Mouse (Mus musculus) hindbrain, embryonic 16.5 days (tissue): ENCODE results near the gene Faiml. TPM values are rescaled to one million over a fixed set of nuclear protein-coding genes. Genes with fewer than 3 reads are reported as not detected.
A peak's percentile ranks its signal among the peaks of the same experiment; 100 is the strongest.

Experiments
- ATAC-seq: fragments of 200-750 bp; cut with Nextera tagmentation; 2 replicates; pipeline ENCODE4 v1.8.0; 2017; ENCODE audit warnings: moderate TSS enrichment, moderate library complexity
- H3K27ac ChIP-seq: fragments of 300-500 bp; sonication (generic); 2 replicates; pipeline ENCODE4 v1.5.1; 2014; ENCODE audit warnings: low read depth, mild to moderate bottlenecking, control low read depth, low read length, moderate library complexity
- H3K27me3 ChIP-seq: fragments of 300-500 bp; sonication (generic); replicated peaks from 2 replicates; pipeline ENCODE4 v1.6.1; 2014; ENCODE audit warnings: low read length; ENCODE audit not compliant: control insufficient read depth, insufficient read depth
- H3K36me3 ChIP-seq: fragments of 300-500 bp; sonication (generic); 2 replicates; pipeline ENCODE4 v1.6.1; 2014; ENCODE audit warnings: mild to moderate bottlenecking, low read length, moderate library complexity, mixed read lengths; ENCODE audit not compliant: control insufficient read depth, insufficient read depth
- H3K4me1 ChIP-seq: fragments of 300-500 bp; sonication (generic); 2 replicates; pipeline ENCODE4 v1.6.1; 2014; ENCODE audit warnings: low read depth, low read length; ENCODE audit not compliant: control insufficient read depth, insufficient read depth
- H3K4me2 ChIP-seq: fragments of 300-500 bp; sonication (generic); 2 replicates; pipeline ENCODE4 v1.6.1; 2014; ENCODE audit warnings: mild to moderate bottlenecking, low read length, control low read depth, moderate library complexity
- H3K4me3 ChIP-seq: fragments of 300-500 bp; sonication (generic); 2 replicates; pipeline ENCODE4 v1.5.1; 2014; ENCODE audit warnings: mild to moderate bottlenecking, low read length, control low read depth, moderate library complexity
- H3K9ac ChIP-seq: fragments of 300-500 bp; sonication (generic); 2 replicates; pipeline ENCODE4 v1.6.1; 2014; ENCODE audit warnings: low read depth, mild to moderate bottlenecking, control low read depth, low read length, moderate library complexity
- H3K9me3 ChIP-seq: fragments of 300-500 bp; sonication (generic); 2 replicates; pipeline ENCODE4 v1.6.1; 2014; ENCODE audit warnings: mild to moderate bottlenecking, low read length, moderate library complexity; ENCODE audit not compliant: control insufficient read depth
- WGBS: fragments of 180-500 bp; shearing (Covaris S2); extraction: QIAGEN DNeasy Blood & Tissue Kit; methylation state at CpG from one replicate; pipeline ENCODE4 v1.1.7; 2014; 5-methylcytosine and 5-hydroxymethylcytosine counted together
- polyA plus RNA-seq: library from polyadenylated mRNA; unstranded; fragments of >200 nt; fragmentation: Nextera tagmentation; extraction: Ambion mirVana; gene quantifications from 2 replicates; pipeline ENCODE4 v1.2.1, GENCODE M21; 2015

Gene Faiml
- not detected in 2 replicates for polyA plus RNA-seq

DNA sequence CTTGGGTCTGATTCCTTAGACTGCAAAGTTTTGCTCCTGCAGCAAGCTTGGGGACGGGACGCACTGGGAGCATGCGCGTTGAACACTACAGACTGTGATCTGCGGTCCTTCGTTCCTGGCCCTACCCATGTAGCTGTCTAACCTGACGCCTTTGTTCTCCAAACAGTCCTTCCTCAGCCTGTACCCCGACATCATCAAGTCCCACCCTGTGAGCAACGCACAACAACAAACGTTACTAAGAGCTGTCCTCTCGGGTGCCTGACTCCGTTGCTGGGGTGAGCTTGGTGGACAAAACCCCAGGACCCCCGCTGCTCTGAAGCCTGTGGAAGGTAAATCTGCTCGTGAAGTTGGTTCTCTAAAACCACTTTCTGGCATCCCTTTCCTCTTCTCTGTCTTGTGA, at the start of gene Faiml:
Gene Faiml (minus strand): TSS at position 101 of the 400 bp plus-strand sequence.
- Histone ChIP-seq H3K9ac (no peak within 1 kb of the TSS), H3K9me3 (no peaks in the 10 kb centered on the region), H3K4me1 (no peaks in the 10 kb centered on the region), H3K36me3 (no peaks in the 10 kb centered on the region), H3K27ac (no peak within 1 kb of the TSS), H3K4me2 (no peak within 1 kb of the TSS), H3K27me3 (no peaks in the 10 kb centered on the region), H3K4me3 (no peak within 1 kb of the TSS)
- ATAC-seq, result no peak
- 83% methylated on average over 14 of the region's 14 CpGs for WGBS

DNA sequence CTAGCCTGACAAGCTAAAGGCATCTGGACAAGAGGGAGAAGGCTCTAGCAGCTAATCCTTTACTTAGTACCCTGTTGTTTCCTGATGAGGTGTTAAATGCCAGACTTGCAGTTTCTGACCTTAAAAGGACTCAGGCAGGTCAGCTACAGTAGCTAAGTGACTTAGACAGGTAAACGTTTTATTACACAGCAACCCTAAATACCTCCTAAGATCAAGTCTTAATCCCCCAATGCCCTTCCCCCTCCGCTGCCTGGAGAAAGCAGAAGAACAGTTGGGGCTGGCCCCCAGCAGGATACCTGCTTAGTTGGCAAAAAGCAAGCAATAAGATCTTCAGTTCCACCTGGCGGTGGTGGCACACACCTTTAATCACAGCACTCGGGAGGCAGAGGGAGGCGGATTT, 21.9 kb upstream of the Faiml start:
- H3K4me2 ChIP-seq, result no peak overlapping the region
- H3K9ac ChIP-seq, result no peak overlapping the region
- H3K9me3 ChIP-seq, result no peaks in the 10 kb centered on the region
- H3K36me3 ChIP-seq, result peaks cover 18% of the 10 kb centered on the region
- WGBS, result 78% methylated on average over 5 of the region's 5 CpGs
- no peak overlapping the region for H3K4me3 ChIP-seq
- no peaks in the 10 kb centered on the region for H3K27me3 ChIP-seq
- H3K27ac ChIP-seq, result no peak overlapping the region
- no peaks in the 10 kb centered on the region for H3K4me1 ChIP-seq
- ATAC-seq, result no peak

GRCm38 (mm10) chr9:99256821-99257220, 19.8 kb upstream of the Faiml start:
- H3K36me3 ChIP-seq, result peaks cover 12% of the 10 kb centered on the region
- H3K9ac ChIP-seq, result no peak overlapping the region
- no peak overlapping the region for H3K4me3 ChIP-seq
- H3K4me2 ChIP-seq, result no peak overlapping the region
- H3K4me1 ChIP-seq, result no peaks in the 10 kb centered on the region
- H3K27ac ChIP-seq, result no peak overlapping the region
- H3K9me3 ChIP-seq, result no peaks in the 10 kb centered on the region
- WGBS, result 96% methylated on average over 3 of the region's 3 CpGs
- ATAC-seq, result no peak
- H3K27me3 ChIP-seq, result no peaks in the 10 kb centered on the region

GRCm38 (mm10) chr9:99256206-99256605, 19.2 kb upstream of the Faiml start:
- Histone ChIP-seq H3K27me3 (no peaks in the 10 kb centered on the region), H3K4me3 (no peak overlapping the region), H3K27ac (no peak overlapping the region), H3K4me2 (no peak overlapping the region), H3K4me1 (no peaks in the 10 kb centered on the region), H3K9ac (no peak overlapping the region), H3K36me3 (peaks cover 12% of the 10 kb centered on the region), H3K9me3 (no peaks in the 10 kb centered on the region)
- 100% methylated on average over 1 of the region's 1 CpGs for WGBS
- no peak for ATAC-seq

- WGBS, result 93% methylated on average over 10 of the region's 10 CpGs
- Histone ChIP-seq H3K27me3 (no peaks in the 10 kb centered on the region), H3K4me3 (no peak overlapping the region), H3K9me3 (no peaks in the 10 kb centered on the region), H3K9ac (no peak overlapping the region), H3K36me3 (peaks cover 8% of the 10 kb centered on the region), H3K4me2 (no peak overlapping the region), H3K27ac (no peak overlapping the region), H3K4me1 (no peaks in the 10 kb centered on the region)
- no peak for ATAC-seq
Observed at GRCm38 (mm10) chr9:99253861-99254260, 16.8 kb upstream of the Faiml start.

GRCm38 (mm10) chr9:99248906-99249305, 11.9 kb upstream of the Faiml start:
- Histone ChIP-seq H3K4me2 (no peak overlapping the region), H3K4me3 (no peak overlapping the region), H3K9me3 (no peaks in the 10 kb centered on the region), H3K36me3 (peaks cover under 1% of the 10 kb centered on the region; the same call in 1 of the 2 replicates), H3K9ac (no peak overlapping the region), H3K4me1 (peaks cover 3% of the 10 kb centered on the region), H3K27me3 (no peaks in the 10 kb centered on the region), H3K27ac (no peak overlapping the region)
- no peak for ATAC-seq
- 97% methylated on average over 4 of the region's 4 CpGs for WGBS

- H3K27ac ChIP-seq, result no peak overlapping the region
- no peak for ATAC-seq
- no peaks in the 10 kb centered on the region for H3K36me3 ChIP-seq
- H3K9ac ChIP-seq, result no peak overlapping the region
- no peak overlapping the region for H3K4me3 ChIP-seq
- no peak overlapping the region for H3K4me2 ChIP-seq
- H3K27me3 ChIP-seq, result no peaks in the 10 kb centered on the region
- H3K4me1 ChIP-seq, result peaks cover 3% of the 10 kb centered on the region
- no peaks in the 10 kb centered on the region for H3K9me3 ChIP-seq
- 50% methylated on average over 8 of the region's 8 CpGs for WGBS
Observed at GRCm38 (mm10) chr9:99248304-99248703, 11.3 kb upstream of the Faiml start.

GRCm38 (mm10) chr9:99243895-99244293, 6.9 kb upstream of the Faiml start:
- Histone ChIP-seq H3K9ac (peak overlapping the region; percentile 91), H3K4me1 (peaks cover 9% of the 10 kb centered on the region), H3K27ac (peak overlapping the region; percentile 92), H3K4me2 (peak overlapping the region; percentile 72), H3K27me3 (no peaks in the 10 kb centered on the region), H3K36me3 (no peaks in the 10 kb centered on the region), H3K4me3 (peak overlapping the region; percentile 91), H3K9me3 (no peaks in the 10 kb centered on the region)
- WGBS, result under 1% methylated on average over 10 of the region's 10 CpGs
- peak; percentile 27 for ATAC-seq

DNA sequence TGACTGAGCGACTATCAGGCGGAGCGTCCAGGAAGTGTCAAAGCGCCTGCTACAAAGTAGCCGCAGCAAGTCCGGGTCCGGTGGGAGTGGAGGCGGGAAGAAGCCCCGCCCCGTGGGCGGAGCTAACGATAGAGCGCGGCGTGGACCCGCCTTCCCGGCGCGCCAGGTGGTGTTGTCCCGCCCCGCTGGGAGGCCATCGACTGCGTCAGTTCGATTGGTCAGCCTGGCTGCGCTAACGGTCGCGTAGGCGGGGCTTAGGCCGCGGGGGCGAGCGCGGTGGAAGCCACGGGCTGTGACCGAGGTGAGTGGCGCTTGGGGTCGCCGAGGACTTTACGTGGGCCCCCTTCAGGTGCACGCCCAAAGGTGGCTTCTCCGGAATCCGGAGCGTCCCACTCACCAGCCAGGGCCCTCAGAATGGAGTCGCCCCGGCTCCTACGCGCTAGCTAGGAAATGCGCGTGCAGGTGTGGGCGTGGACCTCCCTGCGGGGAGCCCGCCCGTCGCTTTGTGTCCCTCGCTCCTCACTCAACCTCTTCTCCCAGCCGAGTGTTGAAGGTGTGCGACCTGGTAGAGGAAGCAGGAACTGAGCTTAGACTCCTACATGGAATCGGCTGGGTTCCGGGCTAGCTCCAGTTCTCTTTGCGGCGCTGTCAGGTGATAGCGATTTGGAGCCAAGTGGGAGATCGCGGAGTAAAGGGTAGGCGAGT, 6.3 kb upstream of the Faiml start, which contains the start of gene Cep70:
Gene Cep70 (plus strand): TSS at position 178 of the 705 bp plus-strand sequence.
- H3K9ac ChIP-seq, result peak within 1 kb of the TSS; percentile 91
- H3K9me3 ChIP-seq, result no peaks in the 10 kb centered on the region
- H3K4me2 ChIP-seq, result peak within 1 kb of the TSS; percentile 72
- peak within 1 kb of the TSS; percentile 91 for H3K4me3 ChIP-seq
- peaks cover 9% of the 10 kb centered on the region for H3K4me1 ChIP-seq
- peak; percentile 97 for ATAC-seq
- peak within 1 kb of the TSS; percentile 92 for H3K27ac ChIP-seq
- no peaks in the 10 kb centered on the region for H3K36me3 ChIP-seq
- WGBS, result under 1% methylated on average over 56 of the region's 66 CpGs
- H3K27me3 ChIP-seq, result no peaks in the 10 kb centered on the region
